Mouse (Mus musculus) urinary bladder, postnatal 10 days (tissue): ENCODE data around the gene Mta2.

Experiments
- DNase-seq: peaks from one replicate; pipeline ENCODE4 v3.0.0; 2022; ENCODE audit warnings: low spot score

Gene Mta2

DNA sequence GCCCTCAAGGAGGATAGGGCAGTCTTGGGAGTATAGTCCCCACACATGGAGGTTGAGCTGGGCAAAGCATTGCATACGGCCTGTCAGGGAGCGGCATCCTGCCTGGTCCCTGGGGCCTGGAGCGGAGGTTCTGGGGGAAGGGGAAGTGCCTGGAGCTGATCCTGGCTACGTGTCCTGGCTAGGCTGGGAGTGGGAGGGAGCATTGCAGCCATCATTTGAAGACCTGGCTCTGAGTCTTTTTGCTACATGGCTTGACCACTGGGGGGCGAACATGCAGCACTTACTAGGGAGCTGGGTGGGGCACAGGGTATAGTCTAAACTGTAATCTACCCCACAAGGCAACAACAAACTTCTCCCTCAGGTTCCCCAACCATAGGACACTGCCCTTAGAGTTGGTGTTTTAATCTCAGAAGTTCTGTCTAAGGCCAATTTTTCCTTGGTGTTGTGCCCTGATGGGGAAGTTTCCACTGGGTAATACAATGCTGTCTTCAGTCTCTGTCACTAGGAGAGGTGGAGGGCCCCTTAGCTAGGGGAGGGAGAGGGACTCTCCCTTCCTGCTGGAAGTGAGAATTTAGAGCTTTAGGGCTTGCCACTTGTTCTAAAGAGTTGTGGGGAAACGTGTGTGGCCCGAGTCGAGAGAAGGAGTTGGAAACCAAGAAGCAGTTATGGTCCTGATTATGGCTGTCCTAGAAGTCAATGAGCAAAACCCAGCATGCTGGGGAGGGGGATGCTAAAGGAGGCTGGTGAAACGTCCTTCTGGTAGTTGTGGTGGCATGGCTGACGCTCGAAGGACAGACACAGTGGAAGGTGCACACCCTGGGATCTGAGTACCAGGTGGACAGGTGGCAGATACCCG is 51.3 kb downstream of the Mta2 start:
- peak; percentile 67 for DNase-seq

GRCm38 (mm10) chr19:8993625-8993912 is 51.9 kb downstream of the Mta2 start:
- no peak for DNase-seq

GRCm38 (mm10) chr19:8994813-8995607 is 53.3 kb downstream of the Mta2 start:
- DNase-seq: no peak

GRCm38 (mm10) chr19:8996601-8997000 is 54.9 kb downstream of the Mta2 start:
- DNase-seq: no peak

DNA sequence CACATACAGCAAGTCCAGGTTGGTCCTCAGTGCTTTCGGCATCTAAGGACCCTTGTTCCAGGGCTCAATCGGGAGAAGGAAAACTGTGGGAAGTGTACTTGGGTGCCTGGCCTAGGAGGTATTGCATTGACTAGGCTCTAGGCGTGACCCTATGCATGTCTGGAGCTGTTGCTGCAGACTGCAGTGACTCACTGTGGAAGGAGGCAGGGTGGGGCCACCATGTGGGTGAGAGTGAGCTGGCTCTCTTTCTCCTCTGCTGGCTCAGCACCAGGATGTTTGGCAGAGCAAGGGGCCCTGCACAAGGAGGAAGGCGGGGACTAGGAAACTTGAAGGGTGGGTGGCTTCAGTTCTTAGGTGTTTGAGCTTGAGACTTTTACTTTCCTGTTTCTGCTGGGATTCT is 55.9 kb downstream of the Mta2 start:
- DNase-seq: peak; percentile 69

- DNase-seq: no peak
Measured at GRCm38 (mm10) chr19:8998546-8998945, 56.9 kb downstream of the Mta2 start.

GRCm38 (mm10) chr19:8999223-8999622 is 57.5 kb downstream of the Mta2 start:
- DNase-seq: no peak
